Mouse (Mus musculus) heart, adult 2 months (tissue): ENCODE results near the gene Rtca. TPM values are rescaled to one million over a fixed set of nuclear protein-coding genes. Genes with fewer than 3 reads are reported as not detected.

ENCODE experiments used
- DNase-seq, 2 experiments: peaks; one replicate each; pipeline ENCODE4 v3.0.0; 2021
- H3K27ac ChIP-seq: fragments of 200-600 bp; 2 replicates; pipeline ENCODE4 v1.8.1; 2022
- H3K27me3 ChIP-seq: fragments of 200-500 bp; 2 replicates; pipeline ENCODE4 v1.6.1; 2012; ENCODE audit warnings: mild to moderate bottlenecking, low read length, inconsistent platforms, mixed read lengths; ENCODE audit not compliant: control insufficient read depth, insufficient read depth
- H3K36me3 ChIP-seq: fragments of 200-500 bp; 2 replicates; pipeline ENCODE4 v1.6.1; 2012; ENCODE audit warnings: low read length, inconsistent platforms; ENCODE audit not compliant: control insufficient read depth, insufficient read depth
- H3K4me1 ChIP-seq: fragments of 200-500 bp; 2 replicates; pipeline ENCODE4 v1.6.1; 2011; ENCODE audit warnings: low read length; ENCODE audit not compliant: control insufficient read depth, insufficient read depth
- H3K4me3 ChIP-seq: fragments of 200-600 bp; 2 replicates; pipeline ENCODE4 v1.8.1; 2022
- H3K79me2 ChIP-seq: fragments of 200-500 bp; replicated peaks from 2 replicates; pipeline ENCODE4 v1.6.1; 2012; ENCODE audit warnings: mild to moderate bottlenecking, inconsistent platforms, low read length, moderate library complexity, mixed read lengths; ENCODE audit not compliant: control insufficient read depth, insufficient read depth
- H3K9ac ChIP-seq: fragments of 200-500 bp; 2 replicates; pipeline ENCODE4 v1.6.1; 2012; ENCODE audit warnings: low read depth, mild to moderate bottlenecking, control low read depth, inconsistent platforms, low read length, mixed read lengths
- CTCF ChIP-seq: fragments of 200-600 bp; IDR thresholded peaks from 2 replicates; pipeline ENCODE4 v1.8.1; 2022; ENCODE audit warnings: antibody characterized with exemption, mild to moderate bottlenecking, moderate library complexity
- EP300 ChIP-seq: fragments of 200-500 bp; IDR thresholded peaks from 2 replicates; pipeline ENCODE4 v1.6.1; 2011; ENCODE audit warnings: low read depth, low read length, control low read depth; ENCODE audit not compliant: insufficient read depth
- POLR2A ChIP-seq: fragments of 200-500 bp; IDR thresholded peaks from 2 replicates; pipeline ENCODE4 v1.6.1; 2011; ENCODE audit warnings: mild to moderate bottlenecking, low read depth, low read length, control low read depth; ENCODE audit not compliant: insufficient read depth
- WGBS: fragments of 180-500 bp; shearing (Covaris S2); methylation state at CpG from one replicate; pipeline ENCODE4 v1.1.7; 2018; 5-methylcytosine and 5-hydroxymethylcytosine counted together
- intact Hi-C: fragments of 180-260 bp; cut with DNase I; formaldehyde crosslinking; loops from one replicate; pipeline ENCODE4 v1.15.1; 2025
- polyA plus RNA-seq: library from polyadenylated mRNA; depleted of rRNA; stranded (reverse); fragments of >200 nt; gene quantifications from 2 replicates; pipeline ENCODE4 v1.2.3, GENCODE M21; 2012
- total RNA-seq, 2 experiments: library from RNA; stranded (reverse); gene quantifications; 2 replicates each; pipeline ENCODE4 v1.2.3; 2021

Rtca gene
- total and polyA plus RNA-seq, 3 experiments: 13.6 to 21.3 (median 18.7) TPM

GRCm38 (mm10) chr3:116512151-116512903 is 4.3 kb upstream of the Rtca start:
- Histone ChIP-seq H3K27me3 (no peaks in the 10 kb centered on the region), H3K36me3 (no peaks in the 10 kb centered on the region), H3K27ac (peak overlapping the region; percentile 87), H3K79me2 (no peaks in the 10 kb centered on the region), H3K9ac (no peak overlapping the region), H3K4me3 (peak overlapping the region; percentile 86), H3K4me1 (peaks cover 1% of the 10 kb centered on the region; the same call in 1 of the 2 replicates)
- TF ChIP-seq POLR2A (no peak), EP300 (no peak), CTCF (peak; percentile 55)
- no peak for DNase-seq
- intact Hi-C loops: loop anchor here (2.0 to 5.0 kb wide), 4 partner anchors 50 to 200 kb away; partner anchors contain the start of genes Cdc14a, Lrrc39, Sass6 and Slc35a3
- WGBS: 33% methylated on average over 12 of the region's 12 CpGs

GRCm38 (mm10) chr3:116495671-116496070 is 12.3 kb downstream of the Rtca start:
- Histone ChIP-seq H3K36me3 (no peaks in the 10 kb centered on the region; the same call in 1 of the 2 replicates), H3K27me3 (no peaks in the 10 kb centered on the region), H3K4me3 (no peak overlapping the region), H3K27ac (no peak overlapping the region), H3K9ac (no peak overlapping the region), H3K4me1 (no peaks in the 10 kb centered on the region), H3K79me2 (no peaks in the 10 kb centered on the region)
- WGBS: 93% methylated on average over 1 of the region's 1 CpGs
- intact Hi-C loops: loop anchor here (5.0 kb wide), 1 partner anchor 463 kb away; no protein-coding TSS in a partner anchor
- TF ChIP-seq EP300 (no peak), POLR2A (no peak), CTCF (no peak)
- DNase-seq: no peak

- H3K9ac ChIP-seq: no peak overlapping the region
- no peaks in the 10 kb centered on the region for H3K79me2 ChIP-seq
- no peak overlapping the region for H3K27ac ChIP-seq
- TF ChIP-seq CTCF: no peak
- no peak for TF ChIP-seq EP300
- TF ChIP-seq POLR2A: no peak
- H3K36me3 ChIP-seq: no peaks in the 10 kb centered on the region; the same call in 1 of the 2 replicates
- H3K4me3 ChIP-seq: no peak overlapping the region
- H3K4me1 ChIP-seq: no peaks in the 10 kb centered on the region
- intact Hi-C loops: loop anchor here (5.0 kb wide), 1 partner anchor 71 kb away; the partner anchor contains the start of gene Cdc14a
- no peak for DNase-seq
- WGBS: 58% methylated on average over 5 of the region's 5 CpGs
- no peaks in the 10 kb centered on the region for H3K27me3 ChIP-seq
Measured at GRCm38 (mm10) chr3:116493658-116494057, 14.3 kb downstream of the Rtca start.

GRCm38 (mm10) chr3:116491923-116492454 is 16.0 kb downstream of the Rtca start:
- DNase-seq: no peak
- WGBS: 97% methylated on average over 1 of the region's 1 CpGs

GRCm38 (mm10) chr3:116490920-116491319 is 17.1 kb downstream of the Rtca start:
- Histone ChIP-seq H3K4me1 (no peaks in the 10 kb centered on the region), H3K27me3 (no peaks in the 10 kb centered on the region), H3K9ac (no peak overlapping the region), H3K27ac (no peak overlapping the region), H3K79me2 (no peaks in the 10 kb centered on the region), H3K36me3 (no peaks in the 10 kb centered on the region; the same call in 1 of the 2 replicates), H3K4me3 (no peak overlapping the region)
- DNase-seq: no peak
- intact Hi-C loops: loop anchor here (5.0 kb wide), 1 partner anchor 69 kb away; the partner anchor contains the start of gene Cdc14a
- TF ChIP-seq CTCF: peak; percentile 49
- no peak for TF ChIP-seq POLR2A
- no peak for TF ChIP-seq EP300
- 93% methylated on average over 5 of the region's 5 CpGs for WGBS

More at GRCm38 (mm10) chr3:116491923-116492454, 16.0 kb downstream of the Rtca start:
- Histone ChIP-seq H3K27ac (no peak overlapping the region), H3K27me3 (no peaks in the 10 kb centered on the region), H3K36me3 (no peaks in the 10 kb centered on the region; the same call in 1 of the 2 replicates), H3K4me1 (no peaks in the 10 kb centered on the region), H3K79me2 (no peaks in the 10 kb centered on the region), H3K9ac (no peak overlapping the region), H3K4me3 (no peak overlapping the region)
- intact Hi-C loops: loop anchor here (5.0 kb wide), 1 partner anchor 70 kb away; the partner anchor contains the start of gene Cdc14a
- TF ChIP-seq CTCF (no peak), EP300 (no peak), POLR2A (no peak)
